Mouse (Mus musculus) CH12.LX (cell line): Measurements from ENCODE around the gene Degs2. TPM values are rescaled to one million over a fixed set of nuclear protein-coding genes. Genes with fewer than 3 reads are reported as not detected.

ENCODE experiments used
- DNase-seq: peaks from one replicate; pipeline ENCODE4 v3.0.0-alpha.2; 2013; ENCODE audit errors: extremely low read depth
- H3K27ac ChIP-seq: 2 replicates; pipeline ENCODE4 v1.5.1; 2012; ENCODE audit warnings: low read depth, mild to moderate bottlenecking, control low read depth, moderate library complexity; ENCODE audit not compliant: insufficient read depth
- H3K27me3 ChIP-seq: replicated peaks from 2 replicates; pipeline ENCODE3; 2012; ENCODE audit warnings: inconsistent platforms
- H3K36me3 ChIP-seq, 2 experiments: replicated peaks in 1 of 2; 2 replicates each; pipeline versions ENCODE3 to v1.6.1; 2012; ENCODE audit warnings: inconsistent platforms in 1 of 2, low read length in 1 of 2, mild to moderate bottlenecking in 1 of 2, mixed read lengths in 1 of 2, moderate library complexity in 1 of 2; ENCODE audit not compliant: control insufficient read depth in 1 of 2, insufficient read depth in 1 of 2
- H3K4me1 ChIP-seq, 2 experiments: 2 replicates each; pipeline ENCODE4 v1.6.1; 2012; ENCODE audit warnings: inconsistent platforms in 1 of 2, moderate library complexity in 1 of 2; ENCODE audit not compliant: insufficient read depth in 2 of 2, control insufficient read depth in 1 of 2
- H3K4me2 ChIP-seq: 2 replicates; pipeline ENCODE4 v1.6.1; 2012; ENCODE audit warnings: low read depth, mild to moderate bottlenecking, control low read depth; ENCODE audit not compliant: poor library complexity, insufficient read depth, severe bottlenecking
- H3K4me3 ChIP-seq, 3 experiments: fragments of 150-350 bp in 1 of 3; sonication (generic) in 1 of 3; replicated peaks in 1 of 3; 2 replicates each; pipeline versions ENCODE3 to v1.5.1; 2011 to 2012; ENCODE audit warnings: low read depth in 2 of 3, low read length in 2 of 3, mild to moderate bottlenecking in 2 of 3, moderate library complexity in 2 of 3, control low read depth in 1 of 3, improper control_type of control experiment in 1 of 3, inconsistent platforms in 1 of 3, mixed read lengths in 1 of 3; ENCODE audit not compliant: poor library complexity in 1 of 3
- H3K79me2 ChIP-seq: replicated peaks from 2 replicates; pipeline ENCODE4 v1.6.1; 2012; ENCODE audit warnings: mild to moderate bottlenecking, moderate library complexity; ENCODE audit not compliant: control insufficient read depth, poor library complexity, insufficient read depth, severe bottlenecking; ENCODE audit errors: extremely low read depth
- H3K9ac ChIP-seq: 2 replicates; pipeline ENCODE4 v1.6.1; 2012; ENCODE audit warnings: low read depth, mild to moderate bottlenecking, control low read depth, moderate library complexity; ENCODE audit not compliant: insufficient read depth
- H3K9me3 ChIP-seq: replicated peaks from 2 replicates; pipeline ENCODE3; 2012; ENCODE audit warnings: low read length, inconsistent platforms, mixed read lengths
- BHLHE40 ChIP-seq: IDR thresholded peaks from 2 replicates; pipeline ENCODE4 v1.6.1; 2011; ENCODE audit warnings: mild to moderate bottlenecking, low read depth, low read length, improper control_type of control experiment
- CHD1 ChIP-seq: IDR thresholded peaks from 2 replicates; pipeline ENCODE4 v1.6.1; 2012; ENCODE audit warnings: low read depth, low read length, improper control_type of control experiment, inconsistent platforms
- E2F4 ChIP-seq: IDR thresholded peaks from 2 replicates; pipeline ENCODE4 v1.6.1; 2011; ENCODE audit warnings: low read depth, low read length, improper control_type of control experiment; ENCODE audit not compliant: insufficient replicate concordance
- EP300 ChIP-seq: IDR thresholded peaks from 2 replicates; pipeline ENCODE4 v1.6.1; 2011; ENCODE audit warnings: low read length, improper control_type of control experiment
- GABPA ChIP-seq: IDR thresholded peaks from 2 replicates; pipeline ENCODE4 v1.6.1; 2012; ENCODE audit warnings: low read depth, low read length, improper control_type of control experiment, inconsistent platforms; ENCODE audit not compliant: insufficient replicate concordance
- HCFC1 ChIP-seq: IDR thresholded peaks from 2 replicates; pipeline ENCODE4 v1.6.1; 2012; ENCODE audit warnings: low read depth, mild to moderate bottlenecking, inconsistent platforms, low read length, improper control_type of control experiment
- IRF4 ChIP-seq: IDR thresholded peaks from 2 replicates; pipeline ENCODE4 v1.6.1; 2014; ENCODE audit warnings: low read depth, mild to moderate bottlenecking, inconsistent platforms, low read length, improper control_type of control experiment
- JUN ChIP-seq: IDR thresholded peaks from 2 replicates; pipeline ENCODE4 v1.6.1; 2011; ENCODE audit warnings: low read depth, mild to moderate bottlenecking, low read length, improper control_type of control experiment, moderate library complexity; ENCODE audit not compliant: insufficient read depth
- JUND ChIP-seq: conservative IDR thresholded peaks from 2 replicates; pipeline ENCODE4 v1.6.1; 2011; ENCODE audit warnings: low read depth, low read length, improper control_type of control experiment
- KAT2A ChIP-seq: IDR thresholded peaks from 2 replicates; pipeline ENCODE4 v1.6.1; 2012; ENCODE audit warnings: low read length, improper control_type of control experiment, inconsistent platforms; ENCODE audit not compliant: insufficient replicate concordance
- MAFK ChIP-seq: IDR thresholded peaks from 2 replicates; pipeline ENCODE4 v1.6.1; 2011; ENCODE audit warnings: low read length, improper control_type of control experiment; ENCODE audit not compliant: insufficient replicate concordance
- MAZ ChIP-seq: IDR thresholded peaks from 2 replicates; pipeline ENCODE4 v1.6.1; 2012; ENCODE audit warnings: low read depth, mild to moderate bottlenecking, inconsistent platforms, low read length, improper control_type of control experiment, moderate library complexity
- MXI1 ChIP-seq: IDR thresholded peaks from 2 replicates; pipeline ENCODE4 v1.6.1; 2011; ENCODE audit warnings: mild to moderate bottlenecking, low read depth, low read length, improper control_type of control experiment
- MYC ChIP-seq: IDR thresholded peaks from 2 replicates; pipeline ENCODE4 v1.6.1; 2011; ENCODE audit warnings: low read depth, mild to moderate bottlenecking, improper control_type of control experiment, low read length
- NELFE ChIP-seq: IDR thresholded peaks from 2 replicates; pipeline ENCODE4 v1.6.1; 2011; ENCODE audit warnings: low read depth, low read length, improper control_type of control experiment
- NRF1 ChIP-seq: IDR thresholded peaks from 2 replicates; pipeline ENCODE4 v1.6.1; 2014; ENCODE audit warnings: low read depth, mild to moderate bottlenecking, inconsistent platforms, low read length, improper control_type of control experiment, moderate library complexity
- PAX5 ChIP-seq: IDR thresholded peaks from 2 replicates; pipeline ENCODE4 v1.6.1; 2012; ENCODE audit warnings: low read length, inconsistent platforms, mixed read lengths
- RAD21 ChIP-seq: IDR thresholded peaks from 2 replicates; pipeline ENCODE4 v1.6.1; 2011; ENCODE audit warnings: low read depth, mild to moderate bottlenecking, low read length, improper control_type of control experiment, moderate library complexity
- SMC3 ChIP-seq: IDR thresholded peaks from 2 replicates; pipeline ENCODE4 v1.6.1; 2011; ENCODE audit warnings: low read depth, low read length, improper control_type of control experiment
- TBP ChIP-seq: conservative IDR thresholded peaks from 2 replicates; pipeline ENCODE4 v1.6.1; 2011; ENCODE audit warnings: low read depth, low read length, improper control_type of control experiment
- TCF12 ChIP-seq: IDR thresholded peaks from 2 replicates; pipeline ENCODE4 v1.6.1; 2014; ENCODE audit warnings: low read depth, mild to moderate bottlenecking, inconsistent platforms, low read length, improper control_type of control experiment
- UBTF ChIP-seq: IDR thresholded peaks from 2 replicates; pipeline ENCODE4 v1.6.1; 2012; ENCODE audit warnings: low read depth, mild to moderate bottlenecking, inconsistent platforms, low read length, improper control_type of control experiment, moderate library complexity
- USF2 ChIP-seq: conservative IDR thresholded peaks from 2 replicates; pipeline ENCODE4 v1.6.1; 2011; ENCODE audit warnings: low read depth, low read length, improper control_type of control experiment
- ZC3H11A ChIP-seq: IDR thresholded peaks from 2 replicates; pipeline ENCODE4 v1.6.1; 2012; ENCODE audit warnings: low read depth, mild to moderate bottlenecking, inconsistent platforms, low read length, improper control_type of control experiment
- ZKSCAN1 ChIP-seq: IDR thresholded peaks from 2 replicates; pipeline ENCODE4 v1.6.1; 2012; ENCODE audit warnings: low read depth, inconsistent platforms, low read length, improper control_type of control experiment, borderline replicate concordance
- ZMIZ1 ChIP-seq: IDR thresholded peaks from 2 replicates; pipeline ENCODE4 v1.6.1; 2012; ENCODE audit warnings: low read depth, mild to moderate bottlenecking, inconsistent platforms, low read length, improper control_type of control experiment
- ZNF384 ChIP-seq: IDR thresholded peaks from 2 replicates; pipeline ENCODE4 v1.6.1; 2012; ENCODE audit warnings: low read depth, low read length, improper control_type of control experiment, inconsistent platforms
- dilution Hi-C: fragments of 300-500 bp; cut with MboI; formaldehyde crosslinking; loops from 2 replicates; pipeline ENCODE4 v1.14.3; 2020; ENCODE audit warnings: low sequenced_read_pairs; ENCODE audit not compliant: extremely low pct_unique_long_range_greater_than_20kb, extremely low pct_ligation_motif_present
- in situ Hi-C: fragments of 300-500 bp; cut with MboI; formaldehyde crosslinking; loops from 3 replicates; pipeline ENCODE4 v1.14.3; 2019; ENCODE audit warnings: low sequenced_read_pairs, low pct_ligation_motif_present, low pct_unique_long_range_greater_than_20kb, mixed read lengths
- polyA plus RNA-seq: library from polyadenylated mRNA; unstranded; fragments of >175 nt; gene quantifications from 2 replicates; pipeline ENCODE4 v1.2.1, GENCODE M21; 2012; ENCODE audit warnings: low read depth; ENCODE audit not compliant: insufficient read length
- total RNA-seq, 2 experiments: library from RNA; depleted of rRNA; stranded (reverse); fragments of 300-350 nt in 1 of 2; fragments of >200 nt in 1 of 2; gene quantifications; 2 replicates each; pipeline ENCODE4 v1.2.3; 2012 to 2014

The Degs2 gene
- total and polyA plus RNA-seq, 3 experiments: not detected

DNA sequence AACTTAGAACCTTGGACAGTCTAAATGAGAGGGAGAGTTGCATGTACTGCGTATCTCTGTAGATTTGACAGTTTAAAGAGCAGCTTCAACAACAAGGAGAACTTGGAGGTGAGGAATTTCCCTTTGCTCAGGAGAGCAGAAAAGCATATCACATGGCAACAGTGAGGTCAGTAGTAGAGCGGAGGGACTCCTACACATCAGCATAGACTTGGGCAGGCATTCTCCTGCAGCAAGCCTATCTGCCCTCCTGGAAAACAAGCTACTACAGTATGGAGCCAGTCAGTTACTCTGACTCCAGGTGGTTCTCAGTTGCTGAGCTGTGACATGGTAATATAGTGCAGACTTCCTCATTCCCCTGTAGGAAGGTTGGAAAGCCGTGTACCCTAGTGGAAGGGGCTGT, 60.1 kb downstream of the Degs2 start:
- H3K4me1 ChIP-seq: peaks cover 3 to 65% of the 10 kb centered on the region in 2 experiments; a peak in 3 of 4 replicates
- no peak overlapping the region for H3K4me3 ChIP-seq
- no peak overlapping the region for H3K27ac ChIP-seq
- dilution Hi-C loops: no loop called here
- H3K79me2 ChIP-seq: no peaks in the 10 kb centered on the region
- no peak for DNase-seq
- peaks cover 0 to 9% of the 10 kb centered on the region in 2 experiments for H3K36me3 ChIP-seq
- H3K4me2 ChIP-seq: no peak overlapping the region
- no peaks in the 10 kb centered on the region for H3K9me3 ChIP-seq
- H3K27me3 ChIP-seq: no peaks in the 10 kb centered on the region
- no peak overlapping the region for H3K9ac ChIP-seq
- TF ChIP-seq SMC3 (no peak), MYC (no peak), MAFK (no peak), IRF4 (no peak), ZKSCAN1 (no peak), NRF1 (no peak), ZC3H11A (no peak), E2F4 (no peak), PAX5 (no peak), TCF12 (no peak), GABPA (no peak), JUN (no peak), UBTF (no peak), NELFE (no peak), KAT2A (no peak), USF2 (no peak), ZNF384 (no peak), JUND (no peak)
- in situ Hi-C loops: no loop called here

DNA sequence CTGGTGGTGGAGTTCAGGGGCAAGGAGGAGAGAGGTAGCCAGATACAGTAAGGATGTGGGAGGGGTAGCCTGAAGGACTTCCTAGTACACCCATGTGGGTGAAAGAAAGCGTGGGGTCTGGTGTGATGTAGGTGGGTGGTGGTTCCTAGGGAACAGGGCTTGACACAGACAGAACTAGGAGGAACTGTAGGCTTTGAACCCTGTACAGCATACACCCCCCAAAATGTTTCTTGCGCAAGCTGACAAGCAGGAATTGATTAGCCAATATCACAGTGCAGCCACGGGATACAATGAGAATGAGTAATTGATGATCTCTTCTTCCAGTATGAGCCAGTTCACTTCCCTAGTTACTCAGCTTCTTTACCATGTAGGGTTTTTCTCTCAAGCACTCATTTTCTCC, 63.0 kb downstream of the Degs2 start:
- no peak for DNase-seq
- H3K79me2 ChIP-seq: no peaks in the 10 kb centered on the region
- H3K36me3 ChIP-seq: peaks cover 0 to 7% of the 10 kb centered on the region in 2 experiments
- no peak overlapping the region for H3K4me3 ChIP-seq
- TF ChIP-seq RAD21 (no peak), JUND (no peak), MAFK (no peak), TBP (no peak), SMC3 (no peak), MXI1 (no peak), E2F4 (no peak), HCFC1 (no peak), NRF1 (no peak), MAZ (no peak), MYC (no peak), EP300 (no peak), ZMIZ1 (no peak), IRF4 (no peak), TCF12 (no peak), JUN (no peak), BHLHE40 (no peak), CHD1 (no peak), ZNF384 (no peak)
- TF ChIP-seq, all 38 proteins: peak for 0
- Histone ChIP-seq H3K4me2 (no peak overlapping the region), H3K27ac (no peak overlapping the region), H3K27me3 (no peaks in the 10 kb centered on the region), H3K4me1 (peaks cover 0 to 58% of the 10 kb centered on the region in 2 experiments; a peak in 2 of 4 replicates), H3K9me3 (no peaks in the 10 kb centered on the region), H3K9ac (no peak overlapping the region)
- dilution Hi-C loops (no loop called here), in situ Hi-C loops (no loop called here)
